Mouse (Mus musculus) lung, postnatal 36 days (tissue): ENCODE measurements at regions not wholly inside any gene's neighbourhood (a gene's known extent, or its start where the extent isn't known, plus 50 kb on each side); places are given as distances from the start of the nearest gene placed in this dataset.
A peak's percentile ranks its signal among the peaks of the same experiment; 100 is the strongest.
"Not testable (repeated sequence)": the region's sequence is repeated elsewhere in the genome, so short reads cannot be mapped to it uniquely, and the experiment has no call there.

ENCODE experiments used
- DNase-seq: peaks from one replicate; pipeline ENCODE4 v3.0.0; 2022; ENCODE audit warnings: mixed read lengths

GRCm38 (mm10) chr9:80961818-80962217 lies 496.5 kb upstream of the Impg1 start:
- no peak for DNase-seq

GRCm38 (mm10) chr9:80942991-80943390 lies 477.7 kb upstream of the Impg1 start:
- DNase-seq, result peak; percentile 5

GRCm38 (mm10) chr9:80941424-80941823 lies 476.1 kb upstream of the Impg1 start:
- no peak for DNase-seq

- no peak for DNase-seq
Measured at GRCm38 (mm10) chr9:80938238-80938637, 473.0 kb upstream of the Impg1 start.

GRCm38 (mm10) chr9:80930628-80931027 lies 465.3 kb upstream of the Impg1 start:
- no peak for DNase-seq

- DNase-seq, result no peak
Measured at GRCm38 (mm10) chr9:80920304-80920703, 455.0 kb upstream of the Impg1 start.

- DNase-seq, result no peak
Measured at GRCm38 (mm10) chr9:80913867-80914266, 448.6 kb upstream of the Impg1 start.

- DNase-seq, result no peak
Measured at GRCm38 (mm10) chr9:80912177-80912576, 446.9 kb upstream of the Impg1 start.

GRCm38 (mm10) chr9:80866807-80867206 lies 401.5 kb upstream of the Impg1 start:
- no peak for DNase-seq

GRCm38 (mm10) chr9:80858998-80859397 lies 393.7 kb upstream of the Impg1 start:
- no peak for DNase-seq

- no peak for DNase-seq
Measured at GRCm38 (mm10) chr9:80848190-80848589, 382.9 kb upstream of the Impg1 start.

GRCm38 (mm10) chr9:80832808-80833207 lies 367.5 kb upstream of the Impg1 start:
- no peak for DNase-seq

GRCm38 (mm10) chr9:80825346-80825745 lies 360.1 kb upstream of the Impg1 start:
- DNase-seq, result no peak

- no peak for DNase-seq
Measured at GRCm38 (mm10) chr9:80820066-80820465, 354.8 kb upstream of the Impg1 start.

- no peak for DNase-seq
Measured at GRCm38 (mm10) chr9:80819070-80819469, 353.8 kb upstream of the Impg1 start.

- not testable (repeated sequence) for DNase-seq
Measured at GRCm38 (mm10) chr9:80813921-80814320, 348.6 kb upstream of the Impg1 start.

GRCm38 (mm10) chr9:80791523-80791922 lies 326.2 kb upstream of the Impg1 start:
- DNase-seq, result no peak

GRCm38 (mm10) chr9:80774541-80774940 lies 309.3 kb upstream of the Impg1 start:
- DNase-seq, result no peak

- not testable (repeated sequence) for DNase-seq
Measured at GRCm38 (mm10) chr9:80735806-80736205, 270.5 kb upstream of the Impg1 start.

GRCm38 (mm10) chr9:80732971-80733370 lies 267.7 kb upstream of the Impg1 start:
- no peak for DNase-seq

- DNase-seq, result no peak
Measured at GRCm38 (mm10) chr9:80723638-80724037, 258.4 kb upstream of the Impg1 start.

GRCm38 (mm10) chr9:80718516-80718915 lies 253.2 kb upstream of the Impg1 start:
- no peak for DNase-seq

- DNase-seq, result no peak
Measured at GRCm38 (mm10) chr9:80709781-80710180, 244.5 kb upstream of the Impg1 start.

GRCm38 (mm10) chr9:80705264-80705663 lies 240.0 kb upstream of the Impg1 start:
- DNase-seq, result no peak

GRCm38 (mm10) chr9:80697171-80697570 lies 231.9 kb upstream of the Impg1 start:
- peak; percentile 3 for DNase-seq
